Mouse (Mus musculus) MEL (cell line): ENCODE results near the gene Etd. TPM values are rescaled to one million over a fixed set of nuclear protein-coding genes. Genes with fewer than 3 reads are reported as not detected.
"Not testable (repeated sequence)": the region's sequence is repeated elsewhere in the genome, so short reads cannot be mapped to it uniquely, and the experiment has no call there.

ENCODE experiments used
- DNase-seq: peaks from one replicate; pipeline ENCODE4 v3.0.0; 2011; ENCODE audit warnings: low read depth, low spot score
- H3K27ac ChIP-seq: 2 replicates; pipeline ENCODE4 v1.5.1; 2012; ENCODE audit warnings: low read depth, mild to moderate bottlenecking, control low read depth, low read length, moderate library complexity; ENCODE audit not compliant: control insufficient read depth
- H3K27me3 ChIP-seq, 2 experiments: fragments of 150-350 bp in 1 of 2; sonication (generic) in 1 of 2; 2 replicates each; pipeline ENCODE4 v1.6.1; 2012; ENCODE audit warnings: low read length in 2 of 2, mild to moderate bottlenecking in 2 of 2, improper control_type of control experiment in 1 of 2, moderate library complexity in 1 of 2; ENCODE audit not compliant: insufficient read depth in 2 of 2, control insufficient read depth in 1 of 2
- H3K36me3 ChIP-seq, 2 experiments: 2 replicates each; pipeline ENCODE4 v1.6.1; 2012 to 2014; ENCODE audit warnings: low read length in 2 of 2, improper control_type of control experiment in 1 of 2, inconsistent platforms in 1 of 2, mild to moderate bottlenecking in 1 of 2; ENCODE audit not compliant: insufficient read depth in 2 of 2, control insufficient read depth in 1 of 2
- H3K4me1 ChIP-seq, 2 experiments: fragments of 150-350 bp in 1 of 2; sonication (generic) in 1 of 2; 2 replicates each; pipeline ENCODE4 v1.6.1; 2012; ENCODE audit warnings: low read length in 2 of 2, improper control_type of control experiment in 1 of 2, mild to moderate bottlenecking in 1 of 2; ENCODE audit not compliant: insufficient read depth in 2 of 2, control insufficient read depth in 1 of 2
- H3K4me3 ChIP-seq, 2 experiments: fragments of 150-350 bp in 1 of 2; sonication (generic) in 1 of 2; 2 replicates each; pipeline ENCODE4 v1.5.1; 2012; ENCODE audit warnings: low read depth in 2 of 2, low read length in 2 of 2, mild to moderate bottlenecking in 2 of 2, moderate library complexity in 2 of 2, control low read depth in 1 of 2, improper control_type of control experiment in 1 of 2; ENCODE audit not compliant: control insufficient read depth in 1 of 2, insufficient read depth in 1 of 2
- H3K79me2 ChIP-seq: 2 replicates; pipeline ENCODE4 v1.6.1; 2012; ENCODE audit warnings: mild to moderate bottlenecking, low read length, moderate library complexity; ENCODE audit not compliant: control insufficient read depth, poor library complexity, insufficient read depth
- H3K9ac ChIP-seq: 2 replicates; pipeline ENCODE4 v1.6.1; 2012; ENCODE audit warnings: low read depth, mild to moderate bottlenecking, control low read depth, low read length, moderate library complexity; ENCODE audit not compliant: control insufficient read depth, poor library complexity, severe bottlenecking
- H3K9me3 ChIP-seq: fragments of 150-350 bp; sonication (generic); replicated peaks from 2 replicates; pipeline ENCODE4 v1.6.1; 2012; ENCODE audit warnings: mild to moderate bottlenecking, low read length, improper control_type of control experiment, moderate library complexity; ENCODE audit not compliant: insufficient read depth
- BHLHE40 ChIP-seq: IDR thresholded peaks from 2 replicates; pipeline ENCODE4 v1.6.1; 2012; ENCODE audit warnings: low read depth, mild to moderate bottlenecking, inconsistent platforms, low read length, improper control_type of control experiment, borderline replicate concordance
- CHD1 ChIP-seq: IDR thresholded peaks from 2 replicates; pipeline ENCODE4 v1.6.1; 2012; ENCODE audit warnings: low read depth, mild to moderate bottlenecking, inconsistent platforms, low read length, improper control_type of control experiment
- CHD2 ChIP-seq: IDR thresholded peaks from 2 replicates; pipeline ENCODE4 v1.6.1; 2011; ENCODE audit warnings: low read length, improper control_type of control experiment
- E2F4 ChIP-seq: IDR thresholded peaks from 2 replicates; pipeline ENCODE4 v1.6.1; 2011; ENCODE audit warnings: low read depth, low read length, improper control_type of control experiment, borderline replicate concordance
- ELF1 ChIP-seq: IDR thresholded peaks from 2 replicates; pipeline ENCODE4 v1.6.1; 2014; ENCODE audit warnings: low read depth, mild to moderate bottlenecking, inconsistent platforms, low read length, improper control_type of control experiment, moderate library complexity
- JUND ChIP-seq: IDR thresholded peaks from 2 replicates; pipeline ENCODE4 v1.6.1; 2011; ENCODE audit warnings: low read depth, mild to moderate bottlenecking, improper control_type of control experiment, low read length
- POLR2A ChIP-seq, 2 experiments: IDR thresholded peaks; 2 replicates each; pipeline ENCODE4 v1.6.1; 2011 to 2012; ENCODE audit warnings: low read length in 2 of 2, mild to moderate bottlenecking in 2 of 2, control low read depth in 1 of 2, improper control_type of control experiment in 1 of 2, low read depth in 1 of 2, moderate library complexity in 1 of 2; ENCODE audit not compliant: control insufficient read depth in 1 of 2, insufficient read depth in 1 of 2, poor library complexity in 1 of 2
- POLR2AphosphoS2 ChIP-seq: IDR thresholded peaks from 2 replicates; pipeline ENCODE4 v1.6.1; 2011; ENCODE audit warnings: low read length, improper control_type of control experiment
- POLR2AphosphoS5 ChIP-seq: IDR thresholded peaks from 2 replicates; pipeline ENCODE4 v1.6.1; 2012; ENCODE audit warnings: low read depth, borderline replicate concordance, mild to moderate bottlenecking, inconsistent platforms, low read length, moderate library complexity, mixed read lengths
- UBTF ChIP-seq: IDR thresholded peaks from 2 replicates; pipeline ENCODE4 v1.6.1; 2012; ENCODE audit warnings: low read depth, mild to moderate bottlenecking, inconsistent platforms, low read length, improper control_type of control experiment, moderate library complexity, borderline replicate concordance; ENCODE audit not compliant: insufficient read depth
- USF2 ChIP-seq, 2 experiments: IDR thresholded peaks; 2 replicates each; pipeline ENCODE4 v1.6.1; 2011 to 2012; ENCODE audit warnings: improper control_type of control experiment in 2 of 2, low read length in 2 of 2, borderline replicate concordance in 1 of 2, inconsistent platforms in 1 of 2, low read depth in 1 of 2, mild to moderate bottlenecking in 1 of 2; ENCODE audit not compliant: insufficient read depth in 1 of 2
- ZKSCAN1 ChIP-seq: IDR thresholded peaks from 2 replicates; pipeline ENCODE4 v1.6.1; 2012; ENCODE audit warnings: low read depth, mild to moderate bottlenecking, inconsistent platforms, low read length, improper control_type of control experiment, moderate library complexity
- ZNF384 ChIP-seq: IDR thresholded peaks from 2 replicates; pipeline ENCODE4 v1.6.1; 2012; ENCODE audit warnings: low read depth, mild to moderate bottlenecking, inconsistent platforms, low read length, improper control_type of control experiment
- polyA plus RNA-seq, 2 experiments: library from polyadenylated mRNA; stranded (reverse) in 1 of 2; unstranded in 1 of 2; fragments of >175 nt in 1 of 2; fragments of >200 nt in 1 of 2; gene quantifications; 2 replicates each; pipeline versions ENCODE4 v1.2.1 to v1.2.4; 2012; ENCODE audit warnings: low replicate concordance in 2 of 2, low read depth in 1 of 2; ENCODE audit not compliant: insufficient read length in 2 of 2, insufficient read depth in 1 of 2, missing spikeins in 1 of 2
- total RNA-seq: library from RNA; depleted of rRNA; stranded (reverse); fragments of 300-350 nt; gene quantifications from 2 replicates; pipeline ENCODE4 v1.2.3, GENCODE M21; 2012; rRNA removed

Etd gene
- total and polyA plus RNA-seq, 3 experiments: not detected

- Histone ChIP-seq H3K9me3 (no peaks in the 10 kb centered on the region), H3K27ac (no peak overlapping the region), H3K4me1 (no peaks in the 10 kb centered on the region), H3K79me2 (no peaks in the 10 kb centered on the region), H3K4me3 (no peak overlapping the region), H3K36me3 (no peaks in the 10 kb centered on the region), H3K9ac (no peak overlapping the region), H3K27me3 (no peaks in the 10 kb centered on the region)
- no peak for TF ChIP-seq E2F4
- no peak for TF ChIP-seq CHD1
- no peak for TF ChIP-seq POLR2AphosphoS2
- no peak for TF ChIP-seq BHLHE40
- TF ChIP-seq UBTF: no peak
- no peak for TF ChIP-seq JUND
- no peak for TF ChIP-seq CHD2
- no peak for TF ChIP-seq POLR2A (IDR thresholded peaks at IDR 0.05; ENCODE audit: control insufficient read depth in 1 of 2, insufficient read depth in 1 of 2, low read depth in 1 of 2, low read length in 2 of 2, poor library complexity in 1 of 2)
- no peak for TF ChIP-seq ZKSCAN1
- no peak for TF ChIP-seq ZNF384
- no peak for TF ChIP-seq ELF1
- no peak for TF ChIP-seq POLR2AphosphoS5
- no peak for TF ChIP-seq USF2 (IDR thresholded peaks at IDR 0.05; ENCODE audit: borderline replicate concordance in 1 of 2, insufficient read depth in 1 of 2, low read depth in 1 of 2, low read length in 2 of 2)
- DNase-seq: no peak
These were observed 24.9 kb downstream of the Etd start for GRCm38 (mm10) chrX:53459573-53459972.

- not testable (repeated sequence) for H3K27ac ChIP-seq, H3K79me2 ChIP-seq, H3K9me3 ChIP-seq, H3K4me3 ChIP-seq, H3K4me1 ChIP-seq, DNase-seq, H3K27me3 ChIP-seq, H3K9ac ChIP-seq, H3K36me3 ChIP-seq
These were observed 29.5 kb downstream of the Etd start for GRCm38 (mm10) chrX:53464194-53464593.

Other genes starting within 250 kb of the Etd start
- not detected in 2 replicates for gene Plac1, start 194.8 kb upstream of the Etd start, total RNA-seq
- gene Plac1, start 194.8 kb upstream of the Etd start, polyA plus RNA-seq: not detected
- 2.2 and 2.6 TPM in 2 replicates for gene Fam122b, start 165.1 kb upstream of the Etd start, total RNA-seq
- 1 to 10 TPM in 1 of 2 experiments, not detected in 1; 9.9 TPM for gene Fam122b, start 165.1 kb upstream of the Etd start, polyA plus RNA-seq
- gene Fam122c, start 161.5 kb upstream of the Etd start, total RNA-seq: not detected in 2 replicates
- gene Fam122c, start 161.5 kb upstream of the Etd start, polyA plus RNA-seq: not detected
- 8.1 and 10.1 TPM in 2 replicates for gene Mospd1, start 64.4 kb upstream of the Etd start, total RNA-seq
- 1 to 10 TPM in 1 of 2 experiments, not detected in 1; 4.8 TPM for gene Mospd1, start 64.4 kb upstream of the Etd start, polyA plus RNA-seq
- gene Rtl8c, start 173.1 kb downstream of the Etd start, total RNA-seq: not detected in 2 replicates
- not detected for gene Rtl8c, start 173.1 kb downstream of the Etd start, polyA plus RNA-seq
- gene Gm14597, start 174.1 kb downstream of the Etd start, total RNA-seq: not detected in 2 replicates
- not detected for gene Gm14597, start 174.1 kb downstream of the Etd start, polyA plus RNA-seq
- gene Rtl8a, start 208.8 kb downstream of the Etd start, total RNA-seq: not detected in 2 replicates
- not detected for gene Rtl8a, start 208.8 kb downstream of the Etd start, polyA plus RNA-seq
- gene Rtl8b, start 235.5 kb downstream of the Etd start, total RNA-seq: not detected in 2 replicates
- gene Rtl8b, start 235.5 kb downstream of the Etd start, polyA plus RNA-seq: not detected